Mouse (Mus musculus): Measurements from ENCODE around the gene Adgrl1. TPM values are rescaled to one million over a fixed set of nuclear protein-coding genes. Genes with fewer than 3 reads are reported as not detected.

The Adgrl1 gene
- total RNA-seq, 2 experiments from 2014 or later, result 16.2 to 17.2 TPM

GRCm38 (mm10) chr8:83900266-83900956 is 506 bp downstream of the Adgrl1 start:
- DNase-seq, result no peak
- intact Hi-C loops (cut with DNase I; ENCODE audit: low total_unique reads), result no loop called here

- intact Hi-C loops (cut with DNase I; ENCODE audit: low total_unique reads), result no loop called here
- no peak for DNase-seq
Measured at GRCm38 (mm10) chr8:83900957-83901270, 1.0 kb downstream of the Adgrl1 start.

- DNase-seq, result no peak
- intact Hi-C loops (cut with DNase I; ENCODE audit: low total_unique reads), result no loop called here
Measured at GRCm38 (mm10) chr8:83901566-83902485, 1.9 kb downstream of the Adgrl1 start.

GRCm38 (mm10) chr8:83902961-83903666 is 3.2 kb downstream of the Adgrl1 start:
- intact Hi-C loops (cut with DNase I; ENCODE audit: low total_unique reads), result no loop called here
- peak; percentile 37 for DNase-seq

GRCm38 (mm10) chr8:83908583-83908982 is 8.7 kb downstream of the Adgrl1 start:
- no peak for DNase-seq
- intact Hi-C loops (cut with DNase I; ENCODE audit: low total_unique reads), result no loop called here

- no peak for DNase-seq
- intact Hi-C loops (cut with DNase I; ENCODE audit: low total_unique reads), result no loop called here
Measured at GRCm38 (mm10) chr8:83909311-83909710, 9.4 kb downstream of the Adgrl1 start.

- intact Hi-C loops (cut with DNase I; ENCODE audit: low total_unique reads), result no loop called here
- DNase-seq, result no peak
Measured at GRCm38 (mm10) chr8:83911809-83912731, 12.2 kb downstream of the Adgrl1 start.

GRCm38 (mm10) chr8:83914232-83914631 is 14.3 kb downstream of the Adgrl1 start:
- intact Hi-C loops (cut with DNase I; ENCODE audit: low total_unique reads), result no loop called here

GRCm38 (mm10) chr8:83914860-83915259 is 15.0 kb downstream of the Adgrl1 start:
- no peak for DNase-seq
- intact Hi-C loops (cut with DNase I; ENCODE audit: low total_unique reads), result no loop called here

More at GRCm38 (mm10) chr8:83914232-83914631, 14.3 kb downstream of the Adgrl1 start:
- DNase-seq, result no peak

GRCm38 (mm10) chr8:83916015-83916414 is 16.1 kb downstream of the Adgrl1 start:
- intact Hi-C loops (cut with DNase I; ENCODE audit: low total_unique reads), result no loop called here
- DNase-seq, result no peak

- intact Hi-C loops (cut with DNase I; ENCODE audit: low total_unique reads), result no loop called here
- no peak for DNase-seq
Measured at GRCm38 (mm10) chr8:83917566-83917965, 17.7 kb downstream of the Adgrl1 start.

GRCm38 (mm10) chr8:83921558-83921957 is 21.7 kb downstream of the Adgrl1 start:
- intact Hi-C loops (cut with DNase I; ENCODE audit: low total_unique reads), result no loop called here
- DNase-seq, result peak; percentile 65

GRCm38 (mm10) chr8:83922727-83923126 is 22.8 kb downstream of the Adgrl1 start:
- DNase-seq, result no peak
- intact Hi-C loops (cut with DNase I; ENCODE audit: low total_unique reads), result no loop called here

- intact Hi-C loops (cut with DNase I; ENCODE audit: low total_unique reads), result no loop called here
- DNase-seq, result peak; percentile 1
Measured at GRCm38 (mm10) chr8:83924585-83924984, 24.7 kb downstream of the Adgrl1 start.

GRCm38 (mm10) chr8:83926266-83926665 is 26.4 kb downstream of the Adgrl1 start:
- peak; percentile 7 for DNase-seq
- intact Hi-C loops (cut with DNase I; ENCODE audit: low total_unique reads), result no loop called here

GRCm38 (mm10) chr8:83934222-83934621 is 34.3 kb downstream of the Adgrl1 start:
- no peak for DNase-seq

GRCm38 (mm10) chr8:83934994-83935393 is 35.1 kb downstream of the Adgrl1 start:
- intact Hi-C loops (cut with DNase I; ENCODE audit: low total_unique reads), result no loop called here
- DNase-seq, result no peak

More at GRCm38 (mm10) chr8:83934222-83934621, 34.3 kb downstream of the Adgrl1 start:
- intact Hi-C loops (cut with DNase I; ENCODE audit: low total_unique reads), result no loop called here

GRCm38 (mm10) chr8:83935435-83935834 is 35.5 kb downstream of the Adgrl1 start:
- intact Hi-C loops (cut with DNase I; ENCODE audit: low total_unique reads), result no loop called here
- DNase-seq, result no peak

GRCm38 (mm10) chr8:83937645-83938044 is 37.7 kb downstream of the Adgrl1 start:
- intact Hi-C loops (cut with DNase I; ENCODE audit: low total_unique reads), result no loop called here
- DNase-seq, result no peak
